Comparison of ENCODE assay signal across 13 mouse cellular contexts in the genomic region with DNA sequence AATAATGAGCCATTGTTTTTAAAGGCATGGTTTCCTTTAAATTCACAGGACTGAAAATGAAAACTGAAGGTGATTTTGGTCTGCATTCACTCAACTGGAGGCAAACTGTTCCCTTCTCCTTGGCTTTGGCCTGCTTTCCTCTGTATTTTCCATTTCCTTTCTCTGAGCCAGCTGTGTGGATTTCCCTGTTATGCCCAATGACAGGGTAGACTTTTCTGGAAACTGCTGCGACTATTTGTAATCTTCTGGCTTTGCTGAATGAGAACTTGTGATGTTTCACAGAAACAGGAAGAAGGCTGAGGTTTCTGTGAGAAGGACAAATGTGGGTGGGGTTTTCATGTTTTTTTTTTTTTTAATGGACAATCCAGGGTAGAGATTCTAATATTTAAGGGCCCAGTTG.
DNase-seq lines count a peak whose midpoint lies in the region.
"Had no signal": no experiment of that assay in that cellular context is flagged by ENCODE, and none has a peak within 500 bp of the region (broad histone marks: within the 10 kb centered on the region; RNA-seq: fewer than 3 reads in every experiment).

No protein-coding gene starts in this region.

- DNase-seq in gastrocnemius, postnatal 25 days: peak; percentile 20
- no peak for DNase-seq in gastrocnemius, postnatal 10 days
- DNase-seq in lung, postnatal 10 days: peak; percentile 9
- DNase-seq in lung, postnatal 4 days: no peak
- DNase-seq in fibroblast of lung, adult 2 months (ENCODE audit: low read depth): peak; percentile 54
- DNase-seq in heart, postnatal 36 days: peak; percentile 9
- no peak for DNase-seq in natural killer cell, adult 2 months (ENCODE audit: low spot score in 2 of 2)
- DNase-seq: adrenal gland, adult 8-10 months; cerebellum, adult 18-20 months; cerebellum, postnatal 14 days; kidney, adult 18-20 months; layer of hippocampus, adult 9-11 months; thymus, postnatal 25 days had no signal

- intact Hi-C loops in heart, postnatal 36 days (cut with DNase I): loop anchor here (10.0 kb wide), 1 partner anchor 975 kb away; a partner anchor contains a TSS

Comparison
In these comparisons a context has a peak if more than half of its experiments do, and no peak if none do; other contexts are left out.
1. DNase-seq: peak in gastrocnemius, postnatal 25 days (single experiment), lung, postnatal 10 days (single experiment), fibroblast of lung, adult 2 months (single experiment) and heart, postnatal 36 days (2 of 2); none in gastrocnemius, postnatal 10 days (single experiment), lung, postnatal 4 days (0 of 2) and natural killer cell, adult 2 months (0 of 2).